Mouse (Mus musculus) bone marrow, adult 2 months (tissue): ENCODE measurements around the gene Bahcc1. TPM values are rescaled to one million over a fixed set of nuclear protein-coding genes. Genes with fewer than 3 reads are reported as not detected.
A peak's percentile ranks its signal among the peaks of the same experiment; 100 is the strongest.

Experiments used
- H3K27ac ChIP-seq: fragments of 200-500 bp; 2 replicates; pipeline ENCODE4 v1.5.1; 2012; ENCODE audit warnings: low read depth, mild to moderate bottlenecking, control low read depth, inconsistent platforms, low read length; ENCODE audit not compliant: control insufficient read depth, poor library complexity, insufficient read depth
- H3K4me1 ChIP-seq: fragments of 200-500 bp; 2 replicates; pipeline ENCODE4 v1.6.1; 2011; ENCODE audit warnings: low read length; ENCODE audit not compliant: control insufficient read depth, insufficient read depth
- H3K4me3 ChIP-seq: fragments of 200-500 bp; replicated peaks from 2 replicates; pipeline ENCODE3; 2011; ENCODE audit warnings: mild to moderate bottlenecking, low read depth, low read length, control low read depth; ENCODE audit not compliant: control insufficient read depth
- CTCF ChIP-seq: fragments of 200-500 bp; IDR thresholded peaks from 2 replicates; pipeline ENCODE4 v1.5.1; 2011; ENCODE audit warnings: low read length, control low read depth; ENCODE audit not compliant: control insufficient read depth, insufficient read depth
- POLR2A ChIP-seq: fragments of 200-500 bp; IDR thresholded peaks from 2 replicates; pipeline ENCODE4 v1.6.1; 2011; ENCODE audit warnings: low read depth, mild to moderate bottlenecking, control low read depth, low read length, borderline replicate concordance; ENCODE audit not compliant: control insufficient read depth
- WGBS: fragments of 180-500 bp; shearing (Covaris S2); methylation state at CpG from one replicate; pipeline ENCODE4 v1.1.7; 2018; 5-methylcytosine and 5-hydroxymethylcytosine counted together
- polyA plus RNA-seq: library from polyadenylated mRNA; stranded (reverse); fragments of >200 nt; gene quantifications from 2 replicates; pipeline ENCODE4 v1.2.4, GENCODE M21; 2011; ENCODE audit warnings: low replicate concordance; ENCODE audit not compliant: missing spikeins, insufficient read depth, insufficient read length

The Bahcc1 gene
- polyA plus RNA-seq, 1 experiment, result 5.8 TPM

- Histone ChIP-seq H3K27ac (no peak overlapping the region), H3K4me1 (peaks cover 6% of the 10 kb centered on the region), H3K4me3 (no peak overlapping the region)
- TF ChIP-seq POLR2A (no peak), CTCF (no peak)
- 80% methylated on average over 16 of the region's 16 CpGs for WGBS
Observed at GRCm38 (mm10) chr11:120314721-120315415, 82.1 kb downstream of the Bahcc1 start.

DNA sequence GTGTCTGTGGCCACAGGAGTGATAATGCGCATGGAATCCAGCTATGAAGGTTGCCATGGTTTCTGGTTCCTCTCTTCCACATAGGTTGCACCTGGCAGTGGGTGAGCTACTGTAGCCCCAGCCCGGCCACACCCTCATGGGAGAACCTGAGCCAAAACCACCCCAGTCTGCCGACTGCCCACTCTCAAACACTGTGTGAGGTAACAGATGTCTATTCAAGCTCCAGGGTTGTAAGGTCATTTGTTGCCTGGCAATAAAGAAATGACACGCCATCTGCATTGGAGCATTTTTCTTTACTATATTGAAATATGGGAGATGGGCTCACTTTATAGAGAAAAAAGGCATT, 82.6 kb downstream of the Bahcc1 start:
- Histone ChIP-seq H3K4me3 (no peak overlapping the region), H3K27ac (0 out of 2 replicates have a peak overlapping the region, but pooled peaks have one; percentile 9), H3K4me1 (peaks cover 6% of the 10 kb centered on the region)
- 28% methylated on average over 4 of the region's 4 CpGs for WGBS
- TF ChIP-seq CTCF, result no peak
- no peak for TF ChIP-seq POLR2A

GRCm38 (mm10) chr11:120315832-120316689, 83.3 kb downstream of the Bahcc1 start:
- H3K4me3 ChIP-seq, result peak overlapping the region; percentile 70
- peak overlapping the region; percentile 85 for H3K27ac ChIP-seq
- peaks cover 4% of the 10 kb centered on the region for H3K4me1 ChIP-seq
- TF ChIP-seq POLR2A, result peak; percentile 95
- TF ChIP-seq CTCF, result no peak
- WGBS, result 1% methylated on average over 37 of the region's 37 CpGs

- Histone ChIP-seq H3K4me1 (peaks cover 4% of the 10 kb centered on the region), H3K4me3 (peak overlapping the region; percentile 70), H3K27ac (peak overlapping the region; percentile 85; the same call in 1 of the 2 replicates)
- WGBS, result 5% methylated on average over 13 of the region's 13 CpGs
- no peak for TF ChIP-seq POLR2A
- TF ChIP-seq CTCF, result no peak
Observed at GRCm38 (mm10) chr11:120316690-120317254, 84.0 kb downstream of the Bahcc1 start.

DNA sequence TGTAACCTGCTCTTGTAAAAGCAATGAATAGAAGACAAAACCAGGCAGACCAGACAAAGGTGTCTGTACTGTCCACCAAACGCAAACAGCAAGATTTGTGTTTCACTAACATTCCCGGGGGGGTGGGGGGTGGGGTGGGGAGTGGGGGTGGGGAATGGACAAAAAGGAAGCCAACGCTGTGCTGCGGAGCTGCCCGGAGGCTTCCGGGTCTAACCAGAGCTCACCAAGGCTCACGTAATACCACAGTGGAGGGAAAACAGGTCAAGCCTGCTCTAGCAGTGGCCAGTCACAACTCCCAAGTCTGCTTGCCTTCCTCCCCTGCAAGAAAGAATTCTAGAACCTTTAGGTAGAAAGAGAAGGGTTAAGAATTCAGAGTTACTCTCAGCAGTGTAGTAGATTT, 84.7 kb downstream of the Bahcc1 start:
- H3K27ac ChIP-seq, result no peak overlapping the region
- TF ChIP-seq POLR2A, result no peak
- no peak for TF ChIP-seq CTCF
- peaks cover 4% of the 10 kb centered on the region for H3K4me1 ChIP-seq
- no peak overlapping the region for H3K4me3 ChIP-seq
- 67% methylated on average over 7 of the region's 7 CpGs for WGBS

DNA sequence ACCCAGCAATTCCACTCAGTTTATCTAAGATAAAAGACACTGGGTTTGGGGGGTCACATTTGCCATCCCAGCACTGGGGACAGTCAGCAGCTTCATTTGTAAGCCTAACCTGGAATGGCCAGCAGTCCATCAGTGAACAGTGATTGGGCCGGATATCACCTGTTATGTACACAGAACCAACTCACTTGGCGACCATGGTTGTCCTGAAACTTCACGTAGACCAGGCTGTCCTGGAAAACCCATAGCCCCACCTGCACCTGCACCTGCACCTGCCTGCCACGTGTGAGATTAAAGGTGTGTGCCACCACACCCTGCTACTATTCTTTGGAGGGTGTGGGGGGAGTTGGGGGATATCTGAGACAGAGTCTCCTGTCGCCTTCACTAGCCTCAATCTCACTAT, 86.6 kb downstream of the Bahcc1 start:
- no peak overlapping the region for H3K27ac ChIP-seq
- H3K4me3 ChIP-seq, result no peak overlapping the region
- TF ChIP-seq CTCF, result no peak
- TF ChIP-seq POLR2A, result no peak
- WGBS, result 79% methylated on average over 5 of the region's 5 CpGs
- H3K4me1 ChIP-seq, result peaks cover 4% of the 10 kb centered on the region

DNA sequence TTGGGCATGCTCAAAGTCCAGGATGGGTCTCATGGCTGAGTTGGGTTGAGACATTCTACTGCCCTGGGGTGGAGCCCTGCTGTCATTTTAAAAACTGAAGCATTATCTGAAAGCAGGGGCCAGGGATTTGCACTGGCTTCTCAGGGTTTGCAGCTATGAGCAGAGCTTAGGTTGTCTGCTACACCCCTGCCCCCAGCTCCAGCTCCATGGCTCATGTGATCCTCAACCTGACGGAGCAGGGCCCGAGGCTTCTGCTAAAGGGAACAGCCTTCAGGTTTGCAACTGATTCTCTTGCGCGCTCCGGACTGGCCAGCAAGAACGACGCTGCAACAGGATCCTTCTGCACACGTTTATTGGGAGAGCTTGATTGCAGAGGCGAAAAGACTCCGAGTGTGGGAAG, 87.4 kb downstream of the Bahcc1 start:
- WGBS, result 89% methylated on average over 10 of the region's 10 CpGs
- H3K4me3 ChIP-seq, result no peak overlapping the region
- peaks cover 4% of the 10 kb centered on the region for H3K4me1 ChIP-seq
- TF ChIP-seq POLR2A (no peak), CTCF (no peak)
- no peak overlapping the region for H3K27ac ChIP-seq

DNA sequence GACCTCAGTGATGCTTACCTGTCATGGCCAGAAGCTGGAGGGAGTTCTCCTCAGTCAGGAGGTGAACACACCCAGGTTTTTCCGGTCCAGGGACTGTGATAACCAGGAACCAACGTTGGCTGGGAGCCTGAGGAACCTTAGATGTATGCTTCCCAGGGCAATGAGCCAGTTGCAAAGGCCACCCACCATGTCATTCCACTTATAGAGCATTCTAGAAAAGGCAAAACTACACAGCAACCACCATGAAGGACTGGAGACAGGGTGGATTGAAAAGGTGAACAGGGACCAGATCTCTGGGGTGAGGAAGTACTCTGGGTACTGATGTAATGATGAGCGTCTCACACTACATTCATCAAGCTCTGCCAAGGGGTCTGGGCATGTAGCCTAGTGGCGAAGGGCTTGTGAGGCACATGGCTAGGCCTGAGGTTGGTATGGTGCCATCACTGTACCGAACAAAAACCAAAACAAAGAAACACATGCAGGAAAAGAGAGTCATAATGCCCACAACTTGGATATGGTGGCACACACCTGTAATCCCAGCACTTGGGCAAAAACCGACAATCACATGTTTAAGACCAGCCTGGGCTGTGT, 102.8 kb downstream of the Bahcc1 start:
- TF ChIP-seq CTCF (no peak), POLR2A (no peak)
- H3K27ac ChIP-seq, result no peak overlapping the region
- peaks cover 2% of the 10 kb centered on the region; the same call in 1 of the 2 replicates for H3K4me1 ChIP-seq
- WGBS, result 79% methylated on average over 6 of the region's 6 CpGs
- H3K4me3 ChIP-seq, result no peak overlapping the region
